Mouse (Mus musculus): ENCODE results near the gene Gm572. TPM values are rescaled to one million over a fixed set of nuclear protein-coding genes. Genes with fewer than 3 reads are reported as not detected.

The Gm572 gene
- total and polyA plus RNA-seq, 2 experiments from 2014 or later = not detected

DNA sequence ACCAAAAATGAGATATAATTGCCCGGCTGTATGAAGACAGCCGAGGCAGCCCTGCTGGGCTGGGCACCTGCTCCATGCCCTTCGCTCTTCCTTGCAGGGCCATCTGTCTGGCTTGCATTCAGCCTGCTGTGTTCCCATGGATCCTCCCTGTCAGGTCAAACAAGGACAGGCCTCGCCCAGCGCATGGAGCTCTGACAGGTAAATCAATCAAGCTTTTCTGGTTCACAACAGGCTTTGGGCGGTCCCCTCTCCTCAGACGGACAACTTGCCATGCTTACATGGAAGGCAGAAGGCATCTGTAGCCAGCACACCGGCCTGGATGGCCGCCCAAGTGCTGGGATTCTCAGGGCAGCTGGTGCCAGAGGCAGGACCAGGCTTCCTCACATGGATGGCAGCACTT is 7.9 kb downstream of the Gm572 start:
- WGBS = 67% methylated on average over 9 of the region's 9 CpGs
- ATAC-seq (no peak), DNase-seq (no peak)
- Histone ChIP-seq H3K27me3 (ENCODE audit: insufficient read depth, low read length) (no peaks in the 10 kb centered on the region), H3K9me3 (ENCODE audit: low read length) (no peaks in the 10 kb centered on the region), H3K4me3 (ENCODE audit: low read depth, low read length) (no peak overlapping the region), H3K9ac (no peak overlapping the region), H3K4me1 (ENCODE audit: insufficient read depth) (no peaks in the 10 kb centered on the region), H3K4me2 (ENCODE audit: low read depth) (no peak overlapping the region), H3K36me3 (ENCODE audit: insufficient read depth) (no peaks in the 10 kb centered on the region), H3K27ac (ENCODE audit: low read depth, low read length) (no peak overlapping the region)
- no peak for TF ChIP-seq CTCF (IDR thresholded peaks at IDR 0.05; ENCODE audit: low read depth)

GRCm38 (mm10) chr4:148654701-148655398 is 11.7 kb downstream of the Gm572 start:
- no peak for DNase-seq
- Histone ChIP-seq H3K36me3 (ENCODE audit: insufficient read depth) (no peaks in the 10 kb centered on the region), H3K27ac (ENCODE audit: low read depth, low read length) (no peak overlapping the region), H3K4me1 (ENCODE audit: insufficient read depth) (no peaks in the 10 kb centered on the region), H3K4me3 (ENCODE audit: low read depth, low read length) (no peak overlapping the region), H3K27me3 (ENCODE audit: insufficient read depth, low read length) (no peaks in the 10 kb centered on the region), H3K4me2 (ENCODE audit: low read depth) (no peak overlapping the region), H3K9ac (no peak overlapping the region), H3K9me3 (ENCODE audit: low read length) (no peaks in the 10 kb centered on the region)
- peak; percentile 48 for TF ChIP-seq CTCF (IDR thresholded peaks at IDR 0.05; ENCODE audit: low read depth)
- WGBS = 87% methylated on average over 18 of the region's 18 CpGs
- 0 out of 2 replicates have a peak, but pooled peaks have one; percentile 38 for ATAC-seq

GRCm38 (mm10) chr4:148656691-148657258 is 13.7 kb downstream of the Gm572 start:
- Histone ChIP-seq H3K9me3 (ENCODE audit: low read length) (no peaks in the 10 kb centered on the region), H3K4me1 (ENCODE audit: insufficient read depth) (no peaks in the 10 kb centered on the region), H3K27me3 (ENCODE audit: insufficient read depth, low read length) (no peaks in the 10 kb centered on the region), H3K27ac (ENCODE audit: low read depth, low read length) (no peak overlapping the region), H3K9ac (no peak overlapping the region), H3K36me3 (ENCODE audit: insufficient read depth) (no peaks in the 10 kb centered on the region), H3K4me3 (ENCODE audit: low read depth, low read length) (no peak overlapping the region), H3K4me2 (ENCODE audit: low read depth) (no peak overlapping the region)
- WGBS = 43% methylated on average over 15 of the region's 15 CpGs
- no peak for ATAC-seq
- no peak for TF ChIP-seq CTCF (IDR thresholded peaks at IDR 0.05; ENCODE audit: low read depth)
- no peak for DNase-seq

DNA sequence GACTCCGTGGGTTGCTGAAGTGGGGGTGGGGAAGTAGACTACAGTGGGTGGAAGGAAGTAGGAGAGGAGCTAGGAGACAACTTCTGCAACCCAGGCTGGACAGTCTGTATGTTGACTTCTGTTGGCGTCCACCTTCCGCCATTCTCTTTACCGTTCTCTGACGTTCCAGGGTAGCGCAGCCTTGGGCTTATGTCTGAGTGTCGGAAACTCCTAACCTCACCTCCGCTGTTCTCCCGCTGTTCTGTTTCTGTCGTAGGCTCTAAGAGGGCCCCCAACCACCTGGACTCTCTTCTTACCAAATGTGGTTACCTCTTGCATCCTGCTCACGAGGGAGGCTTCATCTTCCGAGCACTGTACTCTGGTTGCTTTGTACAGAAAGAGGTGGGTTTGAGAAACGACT is 14.7 kb downstream of the Gm572 start:
- ATAC-seq (no peak), DNase-seq (no peak)
- Histone ChIP-seq H3K27me3 (ENCODE audit: insufficient read depth, low read length) (no peaks in the 10 kb centered on the region), H3K9ac (no peak overlapping the region), H3K4me3 (ENCODE audit: low read depth, low read length) (no peak overlapping the region), H3K4me1 (ENCODE audit: insufficient read depth) (no peaks in the 10 kb centered on the region), H3K4me2 (ENCODE audit: low read depth) (no peak overlapping the region), H3K36me3 (ENCODE audit: insufficient read depth) (no peaks in the 10 kb centered on the region), H3K27ac (ENCODE audit: low read depth, low read length) (no peak overlapping the region), H3K9me3 (ENCODE audit: low read length) (no peaks in the 10 kb centered on the region)
- WGBS = 90% methylated on average over 13 of the region's 13 CpGs
- no peak for TF ChIP-seq CTCF (IDR thresholded peaks at IDR 0.05; ENCODE audit: low read depth)

DNA sequence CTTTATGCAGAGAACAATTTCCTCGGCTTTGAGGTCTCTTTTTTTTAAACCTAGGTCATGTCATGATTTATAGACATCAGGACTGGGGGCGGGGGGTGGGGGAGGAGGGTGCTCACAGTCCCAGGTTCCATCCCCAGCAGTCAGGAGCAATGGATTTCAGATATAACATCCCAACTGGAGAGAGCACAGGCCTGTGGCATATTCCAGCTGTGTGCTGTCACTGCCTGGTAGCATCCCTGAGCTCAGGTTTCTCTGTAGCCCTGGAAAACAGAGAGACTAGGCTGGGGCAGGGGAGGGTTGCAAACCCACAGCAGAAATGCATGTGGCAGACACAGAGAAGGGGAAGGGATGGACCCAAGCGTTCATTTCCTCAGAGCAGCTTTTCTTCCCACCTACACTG is 17.1 kb downstream of the Gm572 start:
- no peak overlapping the region for H3K9ac ChIP-seq
- H3K4me2 ChIP-seq (ENCODE audit: low read depth) = no peak overlapping the region
- 69% methylated on average over 3 of the region's 3 CpGs for WGBS
- DNase-seq = no peak
- H3K4me1 ChIP-seq (ENCODE audit: insufficient read depth) = no peaks in the 10 kb centered on the region
- no peaks in the 10 kb centered on the region for H3K36me3 ChIP-seq (ENCODE audit: insufficient read depth)
- no peaks in the 10 kb centered on the region for H3K9me3 ChIP-seq (ENCODE audit: low read length)
- no peak overlapping the region for H3K27ac ChIP-seq (ENCODE audit: low read depth, low read length)
- no peak for TF ChIP-seq CTCF (IDR thresholded peaks at IDR 0.05; ENCODE audit: low read depth)
- H3K4me3 ChIP-seq (ENCODE audit: low read depth, low read length) = no peak overlapping the region
- no peaks in the 10 kb centered on the region for H3K27me3 ChIP-seq (ENCODE audit: insufficient read depth, low read length)
- no peak for ATAC-seq

DNA sequence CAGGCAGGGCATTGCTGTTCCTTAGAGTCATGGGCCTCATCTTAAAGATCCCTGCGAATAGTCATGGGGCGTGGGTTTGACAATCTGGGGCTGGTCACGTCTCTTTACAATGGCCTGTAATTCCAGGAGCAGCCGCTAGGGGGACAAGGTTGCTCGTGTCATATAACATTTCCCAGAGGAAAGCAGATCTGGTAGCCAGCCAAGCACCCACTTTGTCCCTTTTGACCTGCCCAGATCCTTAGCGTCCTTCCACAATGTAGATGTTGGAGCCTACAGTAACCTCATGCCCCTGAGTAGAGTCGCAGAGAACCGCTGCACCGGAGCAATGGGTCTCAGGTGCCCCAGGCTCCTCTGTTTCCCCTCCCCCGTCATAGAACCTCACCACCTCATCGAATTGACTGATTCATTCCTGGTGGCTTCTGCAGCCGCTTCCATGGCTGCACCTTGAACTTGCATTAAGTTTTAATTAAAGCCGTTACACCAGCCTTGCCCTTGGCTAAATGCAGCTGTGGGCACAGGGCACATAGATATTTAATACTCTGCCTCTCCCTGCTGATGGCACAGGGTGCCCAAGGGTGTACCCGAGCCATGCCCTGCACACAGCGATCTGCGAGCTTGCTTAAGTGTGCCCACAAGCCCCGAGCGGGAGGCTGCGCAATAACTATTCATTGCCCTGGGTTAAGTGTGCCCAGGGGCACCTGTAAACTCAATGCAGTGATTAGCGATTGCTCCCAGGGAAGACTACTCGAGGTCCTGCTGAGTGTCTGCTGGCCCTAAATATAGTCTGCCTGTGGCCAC is 19.2 kb downstream of the Gm572 start:
- DNase-seq (peak; percentile 73), ATAC-seq (0 out of 2 replicates have a peak, but pooled peaks have one; percentile 8)
- Histone ChIP-seq H3K9ac (no peak overlapping the region), H3K4me3 (ENCODE audit: low read depth, low read length) (no peak overlapping the region), H3K4me1 (ENCODE audit: insufficient read depth) (no peaks in the 10 kb centered on the region), H3K9me3 (ENCODE audit: low read length) (no peaks in the 10 kb centered on the region), H3K27ac (ENCODE audit: low read depth, low read length) (no peak overlapping the region), H3K36me3 (ENCODE audit: insufficient read depth) (no peaks in the 10 kb centered on the region), H3K4me2 (ENCODE audit: low read depth) (0 out of 2 replicates have a peak overlapping the region, but pooled peaks have one; percentile 13), H3K27me3 (ENCODE audit: insufficient read depth, low read length) (no peaks in the 10 kb centered on the region)
- 36% methylated on average over 21 of the region's 21 CpGs for WGBS
- peak; percentile 85 for TF ChIP-seq CTCF (IDR thresholded peaks at IDR 0.05; ENCODE audit: low read depth)

- H3K27ac ChIP-seq (ENCODE audit: low read depth, low read length) = no peak overlapping the region
- H3K4me3 ChIP-seq (ENCODE audit: low read depth, low read length) = no peak overlapping the region
- no peak overlapping the region for H3K9ac ChIP-seq
- no peak overlapping the region for H3K4me2 ChIP-seq (ENCODE audit: low read depth)
- WGBS = 70% methylated on average over 7 of the region's 7 CpGs
- no peaks in the 10 kb centered on the region for H3K4me1 ChIP-seq (ENCODE audit: insufficient read depth)
- ATAC-seq (no peak), DNase-seq (no peak)
- no peaks in the 10 kb centered on the region for H3K36me3 ChIP-seq (ENCODE audit: insufficient read depth)
- H3K9me3 ChIP-seq (ENCODE audit: low read length) = no peaks in the 10 kb centered on the region
- no peaks in the 10 kb centered on the region for H3K27me3 ChIP-seq (ENCODE audit: insufficient read depth, low read length)
- no peak for TF ChIP-seq CTCF (IDR thresholded peaks at IDR 0.05; ENCODE audit: low read depth)
Measured at GRCm38 (mm10) chr4:148663326-148663725, 20.2 kb downstream of the Gm572 start.
